Mouse (Mus musculus): ENCODE data around the gene Adamts14.

DNA sequence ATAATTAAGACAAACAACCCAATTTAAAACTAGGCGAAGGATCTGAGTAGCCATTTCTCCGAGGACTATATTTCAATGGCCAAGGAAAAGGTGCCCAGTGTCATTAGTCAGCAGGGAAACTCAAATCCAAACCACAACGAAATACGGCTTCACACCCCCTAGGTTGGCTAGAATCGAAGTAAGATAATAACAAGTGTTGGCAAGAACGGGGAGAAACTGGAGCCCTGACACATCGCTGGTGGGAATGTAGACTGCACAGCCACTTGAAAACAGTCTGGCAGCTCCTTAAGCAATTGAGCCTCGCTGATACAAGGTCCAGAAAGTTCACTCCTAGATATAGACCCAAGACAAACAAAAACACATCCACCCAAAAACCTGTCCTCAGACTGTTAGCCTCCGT lies 16.6 kb downstream of the Adamts14 start:
- TF ChIP-seq CTCF (IDR thresholded peaks at IDR 0.05; ENCODE audit: borderline replicate concordance, insufficient read depth, low read depth, low read length) (no peak), POLR2A (IDR thresholded peaks at IDR 0.05; ENCODE audit: borderline replicate concordance, insufficient read depth, low read length) (no peak)

Data from cerebellum, adult 2 months (tissue).